Mouse (Mus musculus): ENCODE measurements around the gene Oca2. TPM values are rescaled to one million over a fixed set of nuclear protein-coding genes. Genes with fewer than 3 reads are reported as not detected.

Gene Oca2
- polyA plus RNA-seq, 1 experiment: not detected

- Histone ChIP-seq H3K79me2 (ENCODE audit: control insufficient read depth, insufficient read depth) (no peaks in the 10 kb centered on the region), H3K27me3 (ENCODE audit: control insufficient read depth, insufficient read depth, insufficient read length) (no peaks in the 10 kb centered on the region), H3ac (ENCODE audit: control insufficient read depth, insufficient read length) (no peak overlapping the region), H3K4me3 (no peak overlapping the region), H3K4me2 (ENCODE audit: low read depth) (no peak overlapping the region), H3K36me3 (ENCODE audit: control insufficient read depth, insufficient read depth) (peaks cover 40% of the 10 kb centered on the region)
- TF ChIP-seq REST (IDR thresholded peaks at IDR 0.05; ENCODE audit: insufficient read depth, insufficient read length): no peak
- TF ChIP-seq TCF12 (IDR thresholded peaks at IDR 0.05; ENCODE audit: insufficient read depth, poor library complexity, severe bottlenecking): no peak
- TF ChIP-seq SRF (IDR thresholded peaks at IDR 0.05; ENCODE audit: control insufficient read depth, insufficient read length, low read depth): no peak
- TF ChIP-seq USF1 (IDR thresholded peaks at IDR 0.05; ENCODE audit: low read depth): no peak
These were observed 36.3 kb upstream of the Oca2 start for GRCm38 (mm10) chr7:56203286-56203685.

GRCm38 (mm10) chr7:56204877-56205276 lies 34.7 kb upstream of the Oca2 start:
- Histone ChIP-seq H3K4me3 (no peak overlapping the region), H3K79me2 (ENCODE audit: control insufficient read depth, insufficient read depth) (no peaks in the 10 kb centered on the region), H3ac (ENCODE audit: control insufficient read depth, insufficient read length) (no peak overlapping the region), H3K27me3 (ENCODE audit: control insufficient read depth, insufficient read depth, insufficient read length) (no peaks in the 10 kb centered on the region), H3K4me2 (ENCODE audit: low read depth) (no peak overlapping the region), H3K36me3 (ENCODE audit: control insufficient read depth, insufficient read depth) (peaks cover 41% of the 10 kb centered on the region)
- no peak for TF ChIP-seq MYOD1 (IDR thresholded peaks at IDR 0.05; ENCODE audit: control insufficient read depth in 1 of 3, insufficient read length in 2 of 3, low read depth in 2 of 3)
- no peak for TF ChIP-seq TCF3 (IDR thresholded peaks at IDR 0.05; ENCODE audit: insufficient read length, low read depth)
- TF ChIP-seq POLR2A (IDR thresholded peaks at IDR 0.05; ENCODE audit: insufficient read length, low read depth): no peak
- no peak for TF ChIP-seq POLR2AphosphoS2 (IDR thresholded peaks at IDR 0.05; ENCODE audit: insufficient read length, low read depth)
- no peak for TF ChIP-seq MAX (IDR thresholded peaks at IDR 0.05; ENCODE audit: low read depth)
- TF ChIP-seq MYOG (IDR thresholded peaks at IDR 0.05; ENCODE audit: control insufficient read depth in 1 of 3, insufficient read depth in 1 of 3, insufficient read length in 2 of 3, low read depth in 2 of 3): no peak

- Histone ChIP-seq H3K4me3 (no peak overlapping the region), H3K36me3 (ENCODE audit: control insufficient read depth, insufficient read depth) (peaks cover 30% of the 10 kb centered on the region), H3K27me3 (ENCODE audit: control insufficient read depth, insufficient read depth, insufficient read length) (no peaks in the 10 kb centered on the region), H3ac (ENCODE audit: control insufficient read depth, insufficient read length) (no peak overlapping the region), H3K4me2 (ENCODE audit: low read depth) (no peak overlapping the region), H3K79me2 (ENCODE audit: control insufficient read depth, insufficient read depth) (no peaks in the 10 kb centered on the region)
- TF ChIP-seq MYOG (IDR thresholded peaks at IDR 0.05; ENCODE audit: control insufficient read depth in 1 of 3, insufficient read depth in 1 of 3, insufficient read length in 2 of 3, low read depth in 2 of 3): no peak
- TF ChIP-seq MYOD1 (IDR thresholded peaks at IDR 0.05; ENCODE audit: control insufficient read depth in 1 of 3, insufficient read length in 2 of 3, low read depth in 2 of 3): no peak
- TF ChIP-seq POLR2AphosphoS2 (IDR thresholded peaks at IDR 0.05; ENCODE audit: insufficient read length, low read depth): no peak
- no peak for TF ChIP-seq MAX (IDR thresholded peaks at IDR 0.05; ENCODE audit: low read depth)
- TF ChIP-seq TCF3 (IDR thresholded peaks at IDR 0.05; ENCODE audit: insufficient read length, low read depth): no peak
- no peak for TF ChIP-seq SRF (IDR thresholded peaks at IDR 0.05; ENCODE audit: control insufficient read depth, insufficient read length, low read depth)
These were observed 18.7 kb upstream of the Oca2 start for GRCm38 (mm10) chr7:56220811-56221210.

- peaks cover 3% of the 10 kb centered on the region for H3K36me3 ChIP-seq (ENCODE audit: control insufficient read depth, insufficient read depth)
- no peak overlapping the region for H3K4me3 ChIP-seq
- TF ChIP-seq SRF (IDR thresholded peaks at IDR 0.05; ENCODE audit: control insufficient read depth, insufficient read length, low read depth): no peak
- TF ChIP-seq MAX (IDR thresholded peaks at IDR 0.05; ENCODE audit: low read depth): no peak
- no peak for TF ChIP-seq TCF3 (IDR thresholded peaks at IDR 0.05; ENCODE audit: insufficient read length, low read depth)
- no peak for TF ChIP-seq USF1 (IDR thresholded peaks at IDR 0.05; ENCODE audit: low read depth)
- TF ChIP-seq TCF12 (IDR thresholded peaks at IDR 0.05; ENCODE audit: insufficient read depth, poor library complexity, severe bottlenecking): no peak
- TF ChIP-seq POLR2AphosphoS2 (IDR thresholded peaks at IDR 0.05; ENCODE audit: insufficient read length, low read depth): no peak
- TF ChIP-seq MYOG (IDR thresholded peaks at IDR 0.05; ENCODE audit: control insufficient read depth in 1 of 3, insufficient read depth in 1 of 3, insufficient read length in 2 of 3, low read depth in 2 of 3): no peak
- no peak for TF ChIP-seq E2F4 (IDR thresholded peaks at IDR 0.05; ENCODE audit: insufficient read depth)
- no peak for TF ChIP-seq POLR2A (IDR thresholded peaks at IDR 0.05; ENCODE audit: insufficient read length, low read depth)
- no peak for TF ChIP-seq REST (IDR thresholded peaks at IDR 0.05; ENCODE audit: insufficient read depth, insufficient read length)
- no peak for TF ChIP-seq CEBPB (IDR thresholded peaks at IDR 0.05; ENCODE audit: insufficient read depth, poor library complexity, severe bottlenecking)
- no peak for TF ChIP-seq MYOD1 (IDR thresholded peaks at IDR 0.05; ENCODE audit: control insufficient read depth in 1 of 3, insufficient read length in 2 of 3, low read depth in 2 of 3)
- no peak overlapping the region for H3K4me2 ChIP-seq (ENCODE audit: low read depth)
- no peaks in the 10 kb centered on the region for H3K79me2 ChIP-seq (ENCODE audit: control insufficient read depth, insufficient read depth)
- no peaks in the 10 kb centered on the region for H3K27me3 ChIP-seq (ENCODE audit: control insufficient read depth, insufficient read depth, insufficient read length)
- H3ac ChIP-seq (ENCODE audit: control insufficient read depth, insufficient read length): no peak overlapping the region
These were observed 3.7 kb upstream of the Oca2 start for GRCm38 (mm10) chr7:56235794-56236423.

GRCm38 (mm10) chr7:56236617-56237016 lies 2.9 kb upstream of the Oca2 start:
- H3K4me3 ChIP-seq: no peak overlapping the region
- peaks cover 3% of the 10 kb centered on the region for H3K36me3 ChIP-seq (ENCODE audit: control insufficient read depth, insufficient read depth)
- no peak for TF ChIP-seq POLR2A (IDR thresholded peaks at IDR 0.05; ENCODE audit: insufficient read length, low read depth)
- no peak for TF ChIP-seq MYOG (IDR thresholded peaks at IDR 0.05; ENCODE audit: control insufficient read depth in 1 of 3, insufficient read depth in 1 of 3, insufficient read length in 2 of 3, low read depth in 2 of 3)
- no peak for TF ChIP-seq TCF12 (IDR thresholded peaks at IDR 0.05; ENCODE audit: insufficient read depth, poor library complexity, severe bottlenecking)
- TF ChIP-seq CEBPB (IDR thresholded peaks at IDR 0.05; ENCODE audit: insufficient read depth, poor library complexity, severe bottlenecking): no peak
- no peak for TF ChIP-seq E2F4 (IDR thresholded peaks at IDR 0.05; ENCODE audit: insufficient read depth)
- no peak for TF ChIP-seq REST (IDR thresholded peaks at IDR 0.05; ENCODE audit: insufficient read depth, insufficient read length)
- TF ChIP-seq MAX (IDR thresholded peaks at IDR 0.05; ENCODE audit: low read depth): no peak
- TF ChIP-seq USF1 (IDR thresholded peaks at IDR 0.05; ENCODE audit: low read depth): no peak
- no peak for TF ChIP-seq POLR2AphosphoS2 (IDR thresholded peaks at IDR 0.05; ENCODE audit: insufficient read length, low read depth)
- TF ChIP-seq TCF3 (IDR thresholded peaks at IDR 0.05; ENCODE audit: insufficient read length, low read depth): no peak
- no peak for TF ChIP-seq SRF (IDR thresholded peaks at IDR 0.05; ENCODE audit: control insufficient read depth, insufficient read length, low read depth)
- TF ChIP-seq MYOD1 (IDR thresholded peaks at IDR 0.05; ENCODE audit: control insufficient read depth in 1 of 3, insufficient read length in 2 of 3, low read depth in 2 of 3): no peak
- H3K4me2 ChIP-seq (ENCODE audit: low read depth): no peak overlapping the region
- H3K79me2 ChIP-seq (ENCODE audit: control insufficient read depth, insufficient read depth): no peaks in the 10 kb centered on the region
- H3ac ChIP-seq (ENCODE audit: control insufficient read depth, insufficient read length): no peak overlapping the region
- no peaks in the 10 kb centered on the region for H3K27me3 ChIP-seq (ENCODE audit: control insufficient read depth, insufficient read depth, insufficient read length)

Data from myocyte (in vitro differentiated cells).